Mouse (Mus musculus) fat pad, adult 2 months (tissue): ENCODE results near the gene Thegl.
"Not testable (repeated sequence)": the region's sequence is repeated elsewhere in the genome, so short reads cannot be mapped to it uniquely, and the experiment has no call there.

ENCODE experiments used
- DNase-seq: peaks from one replicate; pipeline ENCODE4 v3.0.0-alpha.2; 2011; ENCODE audit warnings: low read depth, low spot score; ENCODE audit errors: extremely low read depth

Thegl gene

DNA sequence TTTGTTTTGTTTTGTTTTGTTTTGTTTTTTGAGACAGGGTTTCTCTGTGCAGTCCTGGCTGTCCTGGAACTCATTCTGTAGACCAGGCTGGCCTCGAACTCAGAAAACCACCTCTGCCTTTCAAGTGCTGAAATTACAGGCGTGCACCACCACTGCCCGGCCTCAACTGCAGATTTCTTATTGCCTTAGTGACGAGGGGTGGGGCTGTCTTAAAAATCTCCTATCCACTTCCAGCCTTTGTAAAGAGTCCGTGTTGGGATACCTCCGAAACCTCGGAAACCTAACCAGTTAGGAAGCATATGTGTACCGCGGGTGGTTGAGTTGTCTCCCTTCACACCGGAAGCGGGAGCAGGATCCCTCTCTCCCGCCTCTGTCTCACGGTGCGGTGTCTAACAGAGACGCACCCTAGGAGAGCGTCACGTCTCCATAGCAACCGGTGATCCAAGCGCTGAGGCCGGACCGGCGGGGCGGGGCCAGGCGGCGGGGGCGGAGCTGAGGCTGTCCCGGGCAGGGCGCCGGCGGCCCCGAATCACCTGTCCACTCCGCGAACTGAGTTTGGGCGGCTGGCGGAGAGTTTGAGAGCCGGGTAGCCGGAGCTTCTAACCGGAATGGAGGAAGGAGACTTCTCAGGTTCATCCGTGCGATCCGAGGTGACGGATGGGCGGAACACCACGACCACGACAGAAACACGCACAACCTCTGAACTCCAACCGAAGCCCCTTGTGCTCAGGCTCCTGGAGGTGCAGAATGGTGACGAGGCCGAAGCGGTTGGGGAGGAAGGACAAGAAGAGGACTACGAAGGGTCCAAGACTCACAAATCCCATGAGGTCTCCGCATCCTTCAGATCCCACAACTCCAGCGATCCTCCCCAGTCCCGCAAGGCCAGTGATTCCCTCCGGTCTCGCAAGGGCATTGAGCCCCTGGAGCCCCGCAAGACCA, at the start of gene Thegl:
Gene Thegl (plus strand): TSS at position 480 of the 939 bp plus-strand sequence.
- no peak for DNase-seq

DNA sequence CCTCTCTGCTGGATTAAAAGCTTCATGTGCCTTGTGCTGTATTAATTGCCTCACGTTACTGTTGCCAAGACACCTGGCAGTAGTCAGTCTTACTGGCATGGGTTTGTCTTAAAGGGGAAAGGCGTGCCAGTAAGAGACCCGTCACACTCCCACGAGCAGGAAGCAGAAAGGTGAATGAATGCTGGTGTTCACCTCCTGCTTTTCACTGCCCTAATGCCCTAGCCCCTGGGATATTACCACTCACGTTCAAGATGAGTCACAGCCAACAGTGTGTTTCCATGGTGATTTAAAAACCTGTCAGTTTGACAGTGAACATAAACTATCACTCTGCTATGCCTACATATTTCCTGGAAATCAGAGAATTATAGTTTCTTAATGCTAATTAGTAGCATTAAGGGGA, 46.6 kb upstream of the Thegl start:
- no peak for DNase-seq

DNA sequence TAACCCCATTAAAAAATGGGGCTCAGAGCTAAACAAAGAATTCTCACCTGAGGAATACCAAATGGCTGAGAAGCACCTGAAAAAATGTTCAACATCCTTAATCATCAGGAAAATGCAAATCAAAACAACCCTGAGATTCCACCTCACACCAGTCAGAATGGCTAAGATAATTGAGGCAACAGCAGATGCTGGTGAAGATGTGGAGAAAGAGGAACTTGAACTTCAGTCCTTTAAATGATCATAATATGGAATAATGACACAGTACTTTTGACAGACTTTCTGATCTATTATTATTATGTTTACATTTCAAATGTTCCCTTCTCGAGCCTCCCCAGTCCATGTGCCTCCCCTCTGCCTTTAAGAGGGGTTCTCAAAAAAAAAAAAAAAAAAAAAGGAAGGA, 44.7 kb upstream of the Thegl start:
- not testable (repeated sequence) for DNase-seq

DNA sequence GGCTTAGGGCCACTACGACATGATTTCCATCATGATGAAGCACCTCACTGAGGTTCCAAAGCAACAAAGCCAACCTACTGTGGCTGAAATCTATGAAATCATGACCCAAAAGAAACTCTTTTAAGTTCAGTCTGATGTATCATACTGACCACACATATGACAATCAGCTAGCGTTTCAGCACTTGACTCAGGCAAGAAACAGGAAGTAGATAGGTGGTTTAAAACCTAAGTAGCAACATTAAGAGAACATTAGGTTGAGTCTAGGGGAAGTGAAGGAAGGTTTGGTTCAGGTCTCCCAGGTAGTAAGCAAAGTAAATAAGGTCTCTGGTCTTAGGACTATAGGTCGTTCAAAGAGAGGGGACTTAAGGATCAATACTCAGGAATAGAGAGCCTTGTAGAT, 42.3 kb upstream of the Thegl start:
- DNase-seq = no peak

DNA sequence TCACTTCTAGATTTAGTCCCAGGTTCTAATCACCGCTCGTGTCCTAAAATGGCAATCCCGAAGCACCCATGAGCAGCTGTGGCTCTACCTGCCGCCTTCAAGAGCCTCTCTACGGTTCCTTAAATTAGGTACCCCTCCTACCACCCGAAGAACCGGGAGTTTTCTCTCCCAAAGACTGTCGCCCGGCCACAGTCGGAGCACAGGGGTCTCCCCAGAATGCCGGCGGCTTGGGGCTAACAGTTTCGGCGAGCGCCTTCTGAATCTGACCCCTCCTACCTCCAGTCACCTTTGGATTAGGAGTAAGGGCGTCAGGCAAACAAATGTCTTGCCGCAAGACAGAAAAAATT, 41.6 kb upstream of the Thegl start:
- no peak for DNase-seq

DNA sequence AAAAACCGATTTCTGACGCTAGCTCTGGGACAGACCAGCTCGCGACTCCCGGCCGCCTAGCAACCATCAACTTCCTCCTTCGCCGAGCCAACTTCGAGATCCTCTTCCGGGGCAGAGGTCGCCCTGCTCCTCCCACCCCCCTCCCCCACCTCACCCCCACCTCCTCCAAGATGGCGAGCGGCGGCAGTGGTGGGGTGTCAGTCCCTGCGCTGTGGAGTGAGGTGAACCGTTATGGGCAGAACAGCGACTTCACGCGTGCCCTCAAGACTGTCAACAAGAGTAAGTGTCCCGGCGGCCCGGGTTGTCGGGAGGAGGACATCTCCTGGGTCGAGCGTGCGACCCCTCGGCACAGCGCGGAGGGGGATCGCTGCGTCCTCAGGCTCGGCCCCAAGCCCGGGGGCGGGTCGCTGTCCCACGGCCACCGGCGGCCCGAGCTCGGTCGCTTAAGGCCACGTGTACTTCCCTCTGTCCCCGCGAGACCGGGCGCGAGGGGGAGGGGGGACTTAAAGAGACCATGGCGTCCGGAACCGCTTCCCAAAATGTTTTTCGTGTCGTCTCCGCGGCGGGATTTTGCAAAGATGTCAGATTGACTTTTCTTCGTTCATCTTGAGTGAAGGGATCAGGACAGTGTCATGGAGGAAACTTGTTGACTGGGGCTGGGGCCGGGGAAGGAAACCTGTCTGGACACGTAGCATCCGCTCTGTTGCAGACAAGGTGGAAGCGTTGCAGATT, 41.1 kb upstream of the Thegl start, which contains the start of gene Srp72:
Gene Srp72 (plus strand): TSS at position 130 of the 732 bp plus-strand sequence.
- DNase-seq = no peak

DNA sequence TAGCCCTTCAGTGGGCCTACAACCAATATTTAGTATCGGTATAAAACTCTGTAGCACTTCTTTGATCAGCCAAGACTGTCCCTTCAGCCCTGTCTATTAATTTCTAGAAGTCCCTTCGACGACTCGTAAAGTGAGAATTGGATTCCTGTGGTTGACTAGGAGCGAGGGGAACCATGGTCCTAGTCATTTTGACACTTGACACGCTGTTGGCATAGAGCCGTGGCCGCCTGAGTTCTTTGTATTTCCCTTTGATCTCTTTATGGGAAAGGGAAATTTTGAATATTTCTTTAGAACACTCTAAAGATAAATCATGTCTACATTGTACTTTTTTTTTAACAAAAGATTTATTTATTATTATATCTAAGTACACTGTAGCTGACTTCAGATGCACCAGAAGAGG, 40.1 kb upstream of the Thegl start:
- no peak for DNase-seq

DNA sequence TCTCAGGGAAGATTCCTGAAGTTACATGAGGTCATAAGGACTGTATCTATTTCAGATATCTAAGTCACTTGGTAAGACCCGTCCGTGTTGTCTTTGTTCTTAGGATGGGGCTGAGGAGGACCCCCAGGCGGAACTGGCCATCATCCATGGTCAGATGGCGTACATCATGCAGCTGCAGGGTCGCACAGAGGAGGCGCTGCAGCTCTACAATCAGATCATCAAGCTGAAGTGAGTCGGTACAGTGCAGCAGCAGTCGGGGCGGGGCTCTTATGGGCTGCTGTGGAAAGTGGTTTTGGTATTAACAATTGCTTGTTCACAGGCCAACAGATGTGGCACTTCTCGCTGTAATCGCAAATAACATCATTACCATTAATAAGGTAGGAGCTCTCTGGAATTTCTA, 31.8 kb upstream of the Thegl start:
- no peak for DNase-seq

DNA sequence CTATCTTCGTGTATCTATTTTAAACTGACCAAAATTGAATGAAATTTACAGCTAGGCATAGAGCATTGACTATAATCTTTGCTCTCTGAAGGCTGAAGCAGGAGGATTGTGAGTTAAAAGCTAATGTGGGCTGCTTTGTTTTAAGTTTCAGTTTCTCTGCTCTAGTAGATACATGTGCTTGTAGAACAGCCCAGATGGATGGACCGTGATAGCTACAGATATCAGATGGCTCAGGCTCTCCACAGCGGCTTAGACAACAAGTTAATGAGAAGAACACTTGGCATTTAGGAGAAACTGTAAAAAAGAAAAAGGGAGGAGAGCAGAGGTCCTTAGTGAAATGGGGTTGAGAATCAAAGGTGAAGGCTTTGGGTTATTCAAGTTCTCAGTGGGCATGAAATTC, 25.0 kb upstream of the Thegl start:
- no peak for DNase-seq

DNA sequence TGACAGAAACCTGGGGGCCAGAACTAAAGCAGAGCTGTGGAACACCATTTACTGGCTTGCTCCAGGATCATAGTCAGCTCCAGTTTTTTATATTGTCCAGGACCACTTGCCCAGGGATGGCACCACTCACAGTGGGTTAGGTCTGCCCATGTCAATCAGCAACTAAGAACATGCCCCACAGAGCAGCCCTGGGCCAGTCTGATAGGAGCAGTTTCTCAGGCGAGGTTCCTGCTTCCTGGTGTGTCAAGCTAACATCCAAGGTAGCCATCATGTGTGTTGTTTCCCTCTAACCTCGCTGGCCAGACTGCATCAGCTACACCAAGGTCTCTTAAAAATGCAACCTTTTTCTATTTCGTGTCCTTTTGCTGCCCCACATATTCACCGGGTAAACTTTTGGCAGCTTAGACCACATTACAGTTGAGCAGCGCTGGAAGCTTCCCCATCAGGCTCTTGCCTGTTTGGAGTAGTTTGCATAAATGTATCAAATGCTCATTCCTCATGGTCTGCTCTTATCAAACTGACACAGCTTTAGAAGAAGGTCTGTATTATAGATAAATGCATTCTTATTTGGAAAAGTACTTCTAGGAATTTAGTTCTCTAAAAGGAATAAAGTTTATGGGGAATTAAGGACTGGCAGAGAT, 22.5 kb upstream of the Thegl start:
- no peak for DNase-seq

DNA sequence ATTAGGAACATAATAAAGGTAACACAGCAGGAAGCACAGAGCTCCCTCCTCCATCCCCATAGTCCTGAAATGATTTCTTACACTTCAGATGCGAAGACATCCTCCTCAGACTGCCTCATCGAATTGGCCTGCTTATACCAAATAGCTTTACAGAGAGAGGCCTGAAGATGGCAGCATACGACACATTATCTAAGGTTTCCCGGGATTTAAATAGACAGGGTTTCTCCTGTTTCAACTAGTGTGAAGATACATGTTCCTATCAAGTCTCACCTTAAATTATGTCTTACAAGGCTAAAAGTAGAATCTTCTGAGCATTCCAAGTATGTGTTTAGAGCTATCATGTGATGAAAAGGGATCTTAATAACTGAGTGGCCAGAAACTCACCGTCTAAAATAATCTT, 17.4 kb upstream of the Thegl start:
- DNase-seq = no peak

DNA sequence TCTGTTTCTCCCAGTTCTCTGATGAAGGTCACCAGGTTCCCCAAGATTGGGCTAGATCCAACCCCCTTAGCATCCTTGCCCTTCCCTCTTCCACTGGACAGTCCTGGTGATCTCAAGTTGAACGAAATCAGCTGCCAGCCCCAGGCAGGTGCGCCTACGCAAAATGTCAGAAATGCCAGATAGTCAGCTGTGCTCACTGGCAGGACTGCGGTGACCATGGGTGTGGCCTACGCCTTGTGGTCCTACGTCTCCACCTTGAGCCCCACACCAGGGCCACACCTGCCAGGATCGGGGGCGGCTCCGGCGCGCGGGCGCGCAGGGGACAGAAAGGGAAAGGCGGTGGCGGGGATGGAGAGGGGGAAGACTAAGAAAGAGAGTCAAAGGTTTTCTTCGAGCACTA, 14.6 kb upstream of the Thegl start:
- no peak for DNase-seq

DNA sequence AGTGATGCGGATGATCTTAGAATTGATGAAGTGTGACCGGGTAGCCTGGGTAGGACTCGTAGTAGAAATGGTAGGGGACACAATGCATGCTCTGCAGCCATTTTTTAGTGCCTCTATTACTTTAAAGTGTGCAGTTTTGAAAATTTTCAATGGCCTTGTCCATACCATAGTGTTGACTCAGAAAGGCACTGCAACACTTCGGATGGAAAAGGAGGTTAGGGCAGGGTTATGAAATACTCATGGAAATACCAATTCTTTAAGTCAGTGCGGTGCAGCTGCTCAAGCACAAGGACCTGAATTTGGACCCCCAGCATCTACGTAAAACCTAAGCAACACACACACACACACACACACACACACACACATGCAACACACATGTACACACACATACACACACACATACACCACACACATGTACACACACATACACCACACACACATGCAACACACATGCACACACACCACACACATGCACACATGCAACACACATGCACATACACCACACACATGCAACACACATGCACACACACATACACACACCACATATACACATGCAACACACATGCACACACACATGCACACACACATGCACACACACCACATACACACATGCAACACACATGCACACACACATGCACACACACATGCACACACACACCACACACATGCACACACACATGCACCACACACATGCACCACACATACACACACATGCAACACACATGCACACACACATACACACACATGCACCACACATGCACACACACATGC, 11.6 kb upstream of the Thegl start, which contains the start of gene Arl9:
Gene Arl9 (plus strand): TSS at position 5 of the 771 bp plus-strand sequence.
- DNase-seq = no peak

DNA sequence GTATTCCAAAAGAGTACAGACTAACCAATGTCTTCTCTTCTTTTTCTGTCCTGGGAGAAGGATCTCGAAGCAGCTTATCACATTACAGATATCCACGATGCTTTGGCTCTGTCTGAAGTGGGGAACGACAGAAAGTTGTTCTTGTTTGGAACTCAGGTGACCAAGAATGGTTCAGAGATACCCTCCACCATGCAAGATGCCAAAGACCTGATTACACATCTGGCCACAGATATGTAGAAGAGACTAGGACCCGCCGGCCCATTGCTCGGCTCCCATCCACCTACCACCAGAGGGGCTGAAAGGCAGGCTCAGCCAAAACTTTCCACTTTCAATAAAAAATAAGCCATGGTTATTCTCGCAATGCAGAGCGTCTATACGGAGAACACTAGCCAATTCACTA, 5.5 kb upstream of the Thegl start:
- DNase-seq = no peak

DNA sequence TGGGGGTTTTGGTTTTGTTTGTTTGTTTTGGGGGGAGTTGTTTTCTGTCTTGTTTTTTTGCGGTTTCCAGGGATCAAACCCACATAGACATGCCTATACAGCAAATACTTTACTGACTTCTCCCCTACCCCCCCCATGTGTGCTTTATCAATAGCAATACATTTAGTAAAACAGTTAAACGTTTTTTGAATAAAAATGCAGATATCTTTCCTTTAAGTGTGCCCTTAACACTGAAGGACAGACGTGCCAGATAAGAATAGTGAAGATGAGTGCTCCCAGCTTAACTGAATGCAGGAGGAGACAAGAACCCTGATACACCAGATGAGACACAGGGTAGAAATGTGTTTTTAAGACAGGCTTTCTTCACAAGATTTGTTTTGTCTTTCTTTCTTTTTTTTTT, 4.7 kb upstream of the Thegl start:
- no peak for DNase-seq

DNA sequence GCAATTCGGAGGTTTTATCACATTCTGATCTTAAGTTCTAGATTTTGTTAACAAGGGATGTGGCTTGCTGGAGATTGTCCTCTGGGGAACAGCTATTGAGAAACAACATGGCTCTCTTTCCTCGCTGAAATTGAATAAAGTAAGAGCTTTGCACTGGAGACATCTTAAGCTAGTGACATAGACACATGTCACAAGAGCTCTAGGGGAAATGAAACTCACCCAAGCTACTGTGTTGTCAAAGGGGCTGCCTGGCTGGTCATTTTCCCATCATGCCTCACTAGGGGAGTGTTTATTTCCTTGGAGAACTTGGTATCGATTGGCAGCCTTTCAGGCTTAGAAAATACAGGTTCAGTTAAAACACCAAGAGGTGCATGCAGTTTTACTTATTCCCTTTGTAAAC, 2.7 kb upstream of the Thegl start:
- no peak for DNase-seq

DNA sequence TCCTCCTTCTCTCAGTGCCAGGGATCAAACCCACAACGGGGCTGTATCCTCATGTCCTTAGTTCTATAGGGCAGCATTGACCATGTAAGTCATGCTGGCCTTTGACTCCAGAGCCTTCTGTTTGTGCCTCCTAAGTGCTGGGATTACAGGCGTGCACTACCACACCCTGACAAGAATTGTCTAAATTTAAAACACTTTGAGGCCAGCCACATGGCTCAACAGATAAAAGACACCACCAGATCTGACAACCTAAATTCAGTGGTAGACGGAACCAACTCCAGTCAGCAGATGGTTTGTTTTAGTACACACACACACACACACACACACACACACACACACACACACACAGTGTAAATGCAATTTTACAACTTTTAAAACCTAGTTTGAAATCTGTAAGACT, 12.2 kb downstream of the Thegl start:
- DNase-seq = no peak

DNA sequence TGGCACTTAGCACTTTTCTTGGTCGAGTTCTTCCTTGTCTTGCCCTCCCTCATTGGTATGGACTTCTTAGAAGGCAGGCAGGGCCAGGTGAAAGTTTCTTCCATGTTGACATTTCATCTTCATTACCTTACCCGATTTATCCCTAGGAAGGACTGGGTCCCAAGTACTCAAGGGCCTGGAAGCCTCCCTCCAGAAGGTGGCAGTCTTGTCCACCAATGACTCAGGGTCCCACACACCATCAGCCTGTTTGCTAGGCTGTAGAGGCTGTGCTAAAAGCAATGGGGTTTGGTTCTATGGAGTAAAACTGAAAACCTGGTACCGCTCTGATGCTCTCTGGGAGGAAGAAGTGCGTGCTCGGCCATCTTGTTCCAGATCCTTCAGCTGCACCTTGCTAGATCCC, 13.9 kb downstream of the Thegl start:
- DNase-seq = no peak

DNA sequence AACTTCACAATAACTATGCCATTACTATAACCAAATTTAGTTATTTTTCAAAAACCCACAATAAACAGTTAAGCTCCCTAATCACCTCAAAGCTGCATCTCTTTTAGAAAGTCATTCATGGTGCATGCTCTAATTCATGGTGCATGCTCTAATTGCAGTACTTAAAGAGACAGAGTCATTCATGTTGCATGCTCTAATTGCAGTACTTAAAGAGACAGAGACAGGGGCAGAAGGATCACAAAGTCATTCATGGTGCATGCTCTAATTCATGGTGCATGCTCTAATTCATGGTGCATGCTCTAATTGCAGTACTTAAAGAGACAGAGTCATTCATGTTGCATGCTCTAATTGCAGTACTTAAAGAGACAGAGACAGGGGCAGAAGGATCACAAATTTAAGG, 19.3 kb downstream of the Thegl start:
- DNase-seq = not testable (repeated sequence)

DNA sequence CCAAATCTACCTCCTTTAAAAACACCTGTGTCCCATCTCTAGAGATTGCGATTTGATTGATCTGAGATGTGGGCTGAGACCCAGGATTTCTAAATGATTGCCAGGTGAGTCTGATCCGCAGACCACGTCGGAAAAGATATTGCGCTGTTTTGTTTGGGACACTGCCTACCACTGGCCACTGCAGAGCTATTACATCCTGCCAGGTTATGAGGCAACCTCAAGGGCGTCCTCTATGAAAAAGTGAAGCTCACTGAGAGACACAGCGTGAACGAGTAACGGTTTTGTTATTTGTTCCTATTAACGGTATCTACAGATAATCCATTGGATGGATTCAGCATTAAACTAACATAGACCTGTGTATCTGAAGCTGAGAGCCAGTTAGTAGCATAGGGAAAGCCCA, 22.6 kb downstream of the Thegl start:
- no peak for DNase-seq

DNA sequence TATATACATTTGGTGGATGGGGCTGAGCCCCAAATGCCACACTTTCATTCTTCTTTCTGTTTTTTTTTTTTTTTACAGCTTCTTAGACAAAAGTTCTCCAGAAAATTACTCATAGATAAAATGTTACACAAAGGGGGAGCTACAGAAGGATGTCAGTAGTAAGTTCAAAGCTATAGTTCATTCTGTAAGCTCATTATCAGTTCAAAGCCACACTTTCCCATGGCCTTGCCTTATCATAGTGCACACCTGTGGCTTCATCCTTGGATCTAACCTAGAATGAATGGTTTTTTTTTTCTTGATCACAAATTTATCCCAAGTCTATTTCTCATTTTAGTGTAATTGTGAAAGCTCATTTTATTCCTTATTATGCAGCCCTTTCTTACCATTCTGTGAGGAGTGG, 23.6 kb downstream of the Thegl start:
- DNase-seq = no peak
